Mouse (Mus musculus) testis, adult 2 months (tissue): ENCODE measurements around the gene Kat6b. TPM values are rescaled to one million over a fixed set of nuclear protein-coding genes. Genes with fewer than 3 reads are reported as not detected.

Source experiments
- H3K27ac ChIP-seq: fragments of 200-500 bp; 2 replicates; pipeline ENCODE4 v1.5.1; 2012; ENCODE audit warnings: low read depth, low read length; ENCODE audit not compliant: control insufficient read depth, insufficient read depth
- H3K27me3 ChIP-seq: fragments of 200-500 bp; 2 replicates; pipeline ENCODE4 v1.6.1; 2012; ENCODE audit warnings: mild to moderate bottlenecking, low read length, moderate library complexity; ENCODE audit not compliant: control insufficient read depth, insufficient read depth
- H3K36me3 ChIP-seq: fragments of 200-500 bp; 2 replicates; pipeline ENCODE4 v1.6.1; 2012; ENCODE audit warnings: mild to moderate bottlenecking, low read length; ENCODE audit not compliant: control insufficient read depth, insufficient read depth
- H3K4me1 ChIP-seq: fragments of 200-500 bp; 2 replicates; pipeline ENCODE4 v1.6.1; 2012; ENCODE audit warnings: low read length; ENCODE audit not compliant: control insufficient read depth, insufficient read depth
- H3K4me3 ChIP-seq: fragments of 200-500 bp; 2 replicates; pipeline ENCODE4 v1.5.1; 2012; ENCODE audit warnings: low read depth, mild to moderate bottlenecking, low read length, moderate library complexity, mixed read lengths; ENCODE audit not compliant: control insufficient read depth
- CTCF ChIP-seq: fragments of 200-500 bp; IDR thresholded peaks from 2 replicates; pipeline ENCODE4 v1.5.1; 2012; ENCODE audit warnings: low read depth, mild to moderate bottlenecking, inconsistent platforms, low read length, moderate library complexity; ENCODE audit not compliant: control insufficient read depth, insufficient read depth, insufficient replicate concordance
- POLR2A ChIP-seq: fragments of 200-500 bp; IDR thresholded peaks from 2 replicates; pipeline ENCODE4 v1.6.1; 2012; ENCODE audit warnings: low read depth, mild to moderate bottlenecking, inconsistent platforms, low read length, moderate library complexity; ENCODE audit not compliant: control insufficient read depth
- polyA plus RNA-seq: library from polyadenylated mRNA; depleted of rRNA; stranded (reverse); fragments of >200 nt; gene quantifications from 2 replicates; pipeline ENCODE4 v1.2.3, GENCODE M21; 2012

Kat6b gene
- polyA plus RNA-seq, 1 experiment = 7.6 TPM

DNA sequence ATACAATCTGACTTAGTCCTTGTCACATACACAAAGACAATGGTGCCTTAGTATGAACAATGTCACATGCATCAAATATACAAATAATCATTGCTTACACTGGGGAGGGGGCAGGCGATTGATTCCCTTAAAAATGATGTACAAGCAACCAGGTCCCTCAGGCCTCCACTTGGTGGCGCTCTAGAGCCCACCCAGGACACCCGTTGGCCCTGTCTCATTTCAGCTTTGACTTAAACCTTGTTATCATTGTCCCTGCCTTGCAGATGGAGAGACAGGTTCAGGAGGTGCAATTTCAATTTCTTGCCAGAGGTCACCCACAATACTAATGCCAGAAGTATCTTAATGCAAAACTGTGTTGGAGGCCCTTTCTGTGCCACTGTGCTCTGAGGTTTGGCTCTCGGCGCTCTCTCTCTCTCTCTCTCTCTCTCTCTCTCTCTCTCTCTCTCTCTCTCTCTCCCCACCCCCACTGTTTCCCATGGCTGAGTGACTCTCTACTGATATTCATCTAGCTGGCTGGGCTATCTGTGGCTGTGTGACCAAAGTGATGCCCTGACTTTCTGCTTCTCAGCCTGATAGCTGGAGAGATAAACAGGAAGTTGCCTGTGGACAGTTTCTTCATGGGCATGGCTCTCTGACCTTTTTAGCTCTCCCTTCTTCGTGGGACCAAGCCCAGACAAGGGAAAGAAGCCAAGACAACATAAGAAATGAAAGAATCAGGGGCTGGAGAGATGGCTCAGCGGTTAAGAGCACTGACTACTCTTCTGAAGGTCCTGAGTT lies 197.5 kb downstream of the Kat6b start:
- Histone ChIP-seq H3K36me3 (no peaks in the 10 kb centered on the region), H3K4me1 (peaks cover 2% of the 10 kb centered on the region; the same call in 1 of the 2 replicates)

GRCm38 (mm10) chr14:21679631-21680201 lies 198.5 kb downstream of the Kat6b start:
- TF ChIP-seq POLR2A (no peak), CTCF (no peak)
- Histone ChIP-seq H3K4me3 (no peak overlapping the region), H3K27ac (no peak overlapping the region), H3K36me3 (no peaks in the 10 kb centered on the region), H3K27me3 (no peaks in the 10 kb centered on the region), H3K4me1 (peaks cover 2% of the 10 kb centered on the region; the same call in 1 of the 2 replicates)

More for the DNA sequence above, 197.5 kb downstream of the Kat6b start:
- no peaks in the 10 kb centered on the region for H3K27me3 ChIP-seq
- H3K4me3 ChIP-seq = no peak overlapping the region
- TF ChIP-seq POLR2A (no peak), CTCF (peak; percentile 74; the same call in 1 of the 2 replicates)
- no peak overlapping the region for H3K27ac ChIP-seq

DNA sequence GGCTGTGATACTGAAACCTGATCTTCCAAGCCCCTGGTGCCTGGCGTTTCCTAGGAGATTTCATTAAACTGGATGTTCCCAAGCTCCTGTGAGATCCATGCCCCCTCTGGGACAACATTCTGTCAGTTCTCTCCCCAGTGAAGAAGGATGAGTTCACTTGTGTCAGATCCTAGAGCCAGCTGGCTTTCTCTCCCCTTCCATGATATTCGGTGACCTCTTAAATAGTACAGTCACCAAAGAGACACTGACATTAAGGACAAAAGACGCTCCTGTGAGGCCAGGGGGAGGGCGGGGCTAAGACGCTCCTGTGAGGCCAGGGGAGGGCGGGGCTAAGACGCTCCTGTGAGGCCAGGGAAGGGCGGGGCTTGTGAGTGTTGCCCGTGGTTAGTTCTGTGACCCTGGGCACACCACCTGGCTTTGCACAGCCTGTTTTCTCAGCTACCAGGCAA lies 201.5 kb downstream of the Kat6b start:
- Histone ChIP-seq H3K4me3 (peak overlapping the region; percentile 70), H3K36me3 (no peaks in the 10 kb centered on the region), H3K27ac (no peak overlapping the region), H3K27me3 (no peaks in the 10 kb centered on the region), H3K4me1 (peaks cover 11% of the 10 kb centered on the region)
- TF ChIP-seq CTCF (no peak), POLR2A (no peak)

DNA sequence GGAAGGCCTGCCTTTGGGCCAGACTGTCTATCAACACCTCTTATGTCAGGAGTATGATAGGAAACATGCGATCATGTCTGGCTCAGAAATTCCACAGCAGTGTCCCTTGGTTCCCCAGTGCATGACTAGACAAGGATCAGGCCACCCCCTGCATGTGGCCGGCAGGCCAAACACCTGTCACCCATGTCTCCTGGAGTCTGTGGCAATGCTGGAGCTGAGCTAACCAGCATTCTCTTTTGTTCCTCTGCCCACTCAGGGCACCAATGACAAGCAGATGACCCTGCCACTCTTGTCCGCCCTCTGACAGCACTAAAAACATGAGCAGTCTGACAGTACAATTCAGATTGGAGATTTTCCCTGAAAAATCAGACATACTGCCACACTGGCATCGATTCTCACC lies 202.6 kb downstream of the Kat6b start:
- H3K4me1 ChIP-seq = peaks cover 11% of the 10 kb centered on the region

DNA sequence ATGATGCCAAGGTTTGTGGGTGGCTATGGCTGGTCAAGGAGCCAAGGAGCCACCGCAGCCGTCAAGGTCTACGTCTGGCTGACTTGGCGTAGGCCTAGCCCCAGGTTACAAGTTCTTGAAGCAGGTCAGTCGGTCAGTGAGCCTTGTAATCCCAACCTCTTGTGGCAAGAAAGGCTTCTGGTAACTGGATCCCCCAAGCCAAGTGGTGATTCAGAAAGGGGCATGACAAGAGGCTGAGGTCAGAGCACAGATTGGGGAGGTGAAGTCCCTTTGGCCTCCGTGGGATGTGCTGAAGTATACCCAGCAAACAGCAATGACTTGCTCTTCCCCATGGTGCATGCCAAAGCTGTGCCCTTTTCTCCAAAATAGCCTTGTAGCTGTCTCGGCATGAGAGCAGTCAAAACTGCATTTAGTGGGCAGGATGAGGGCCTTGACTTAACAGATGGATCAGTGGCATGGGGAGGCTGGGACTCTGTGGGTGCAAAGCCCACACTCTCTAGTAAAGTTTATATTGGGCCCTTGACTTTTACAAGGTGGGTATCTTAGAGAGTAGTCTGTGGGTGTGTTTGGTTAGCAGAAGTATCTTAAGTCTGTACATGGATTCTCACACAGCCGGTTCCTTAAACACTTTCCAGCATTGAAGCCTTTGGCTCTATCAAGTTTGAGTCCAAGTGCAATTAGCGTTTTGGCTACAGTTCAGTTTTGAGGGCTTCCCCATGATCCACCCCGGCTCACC lies 204.3 kb downstream of the Kat6b start:
- no peak overlapping the region for H3K27ac ChIP-seq

More for the DNA sequence above, 202.6 kb downstream of the Kat6b start:
- Histone ChIP-seq H3K27ac (no peak overlapping the region), H3K27me3 (no peaks in the 10 kb centered on the region), H3K36me3 (no peaks in the 10 kb centered on the region), H3K4me3 (no peak overlapping the region)
- TF ChIP-seq POLR2A = no peak
- no peak for TF ChIP-seq CTCF

GRCm38 (mm10) chr14:21686376-21687279 lies 205.4 kb downstream of the Kat6b start:
- no peak overlapping the region for H3K27ac ChIP-seq

More for the DNA sequence above, 204.3 kb downstream of the Kat6b start:
- TF ChIP-seq POLR2A (no peak), CTCF (no peak)
- Histone ChIP-seq H3K4me3 (peak overlapping the region; percentile 52; the same call in 1 of the 2 replicates), H3K27me3 (no peaks in the 10 kb centered on the region), H3K4me1 (peaks cover 11% of the 10 kb centered on the region), H3K36me3 (no peaks in the 10 kb centered on the region)

More at GRCm38 (mm10) chr14:21686376-21687279, 205.4 kb downstream of the Kat6b start:
- H3K27me3 ChIP-seq = no peaks in the 10 kb centered on the region
- TF ChIP-seq CTCF (no peak), POLR2A (no peak)
- no peaks in the 10 kb centered on the region for H3K36me3 ChIP-seq
- peaks cover 11% of the 10 kb centered on the region for H3K4me1 ChIP-seq
- H3K4me3 ChIP-seq = peak overlapping the region; percentile 74
